Mouse (Mus musculus): ENCODE measurements at regions not wholly inside any gene's neighbourhood (a gene's known extent, or its start where the extent isn't known, plus 50 kb on each side); places are given as distances from the start of the nearest gene placed in this dataset.

DNA sequence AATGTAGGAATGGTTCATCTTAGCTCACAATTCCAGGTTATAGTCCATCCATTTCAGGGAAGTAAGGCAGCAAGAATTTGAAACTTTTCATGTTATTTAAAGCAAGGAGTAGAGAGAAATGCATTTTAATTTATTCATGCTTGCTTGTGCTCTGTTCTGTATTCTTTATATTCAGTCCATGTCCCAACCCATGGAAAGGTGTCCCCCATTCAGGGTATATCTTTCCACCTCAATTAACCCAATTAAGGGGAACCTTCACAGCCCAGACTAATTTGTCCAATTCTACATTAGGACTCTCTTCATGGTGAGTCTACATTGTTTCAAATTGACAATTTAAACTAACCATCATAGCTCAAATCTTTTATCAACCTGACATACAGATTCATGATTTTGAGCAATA, 580.2 kb downstream of the Cenpc1 start:
- DNase-seq (ENCODE audit: low read depth, low spot score) = no peak
- TF ChIP-seq ZC3H11A (IDR thresholded peaks at IDR 0.05; ENCODE audit: borderline replicate concordance, low read depth, low read length) = no peak
- no peak for TF ChIP-seq MAFK (IDR thresholded peaks at IDR 0.05; ENCODE audit: insufficient read depth, low read depth, low read length)
- TF ChIP-seq ZNF384 (IDR thresholded peaks at IDR 0.05; ENCODE audit: low read depth, low read length) = no peak
- TF ChIP-seq CHD2 (IDR thresholded peaks at IDR 0.05; ENCODE audit: low read depth, low read length) = no peak
- no peak for TF ChIP-seq HCFC1 (IDR thresholded peaks at IDR 0.05; ENCODE audit: borderline replicate concordance, insufficient read depth, low read length)
- H3K27ac ChIP-seq (ENCODE audit: insufficient read depth, low read depth, low read length, poor library complexity, severe bottlenecking) = no peak overlapping the region
- H3K9me3 ChIP-seq (ENCODE audit: control insufficient read depth, insufficient read depth, low read depth, low read length) = 0 out of 2 replicates have a peak, but pooled peaks cover 3% of the 10 kb centered on the region
- in situ Hi-C loops (cut with MboI; ENCODE audit: low sequenced_read_pairs in 2 of 2, unreplicated experiment in 2 of 2) = no loop called here
- H3K9ac ChIP-seq (ENCODE audit: insufficient read depth, low read depth, low read length, poor library complexity, severe bottlenecking) = no peak overlapping the region
- no peak overlapping the region for H3K4me3 ChIP-seq (ENCODE audit: insufficient read depth in 1 of 2, low read depth in 1 of 2, low read length in 2 of 2, poor library complexity in 1 of 2, severe bottlenecking in 1 of 2)
- no peaks in the 10 kb centered on the region for H3K36me3 ChIP-seq (ENCODE audit: control insufficient read depth, insufficient read depth, low read length, poor library complexity, severe bottlenecking)
- H3K4me1 ChIP-seq (ENCODE audit: control insufficient read depth in 2 of 2, insufficient read depth in 2 of 2, low read length in 2 of 2, poor library complexity in 1 of 2) = no peaks in the 10 kb centered on the region

DNA sequence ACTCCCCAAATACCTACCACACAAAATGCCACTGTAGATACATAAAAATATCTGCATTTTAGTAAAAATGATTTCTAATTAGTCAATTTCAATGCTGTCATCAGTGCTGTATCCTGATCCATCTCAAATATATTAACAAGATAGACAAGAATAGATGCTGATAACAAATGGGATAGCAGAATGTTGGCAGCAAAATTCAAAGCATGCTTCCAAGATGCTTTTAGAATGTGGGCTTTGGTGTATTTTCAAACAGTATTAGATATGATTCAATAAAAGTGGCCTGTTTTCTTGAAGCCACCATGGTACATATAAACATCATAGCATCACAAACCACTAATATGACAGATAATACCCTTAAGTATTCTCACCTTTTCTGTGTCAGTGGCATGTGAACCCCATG, 597.6 kb downstream of the Cenpc1 start:
- Histone ChIP-seq H3K9ac (ENCODE audit: insufficient read depth, low read depth, low read length, poor library complexity, severe bottlenecking) (no peak overlapping the region), H3K9me3 (ENCODE audit: control insufficient read depth, insufficient read depth, low read depth, low read length) (no peaks in the 10 kb centered on the region), H3K4me3 (ENCODE audit: insufficient read depth in 1 of 2, low read depth in 1 of 2, low read length in 2 of 2, poor library complexity in 1 of 2, severe bottlenecking in 1 of 2) (no peak overlapping the region), H3K4me1 (ENCODE audit: control insufficient read depth in 2 of 2, insufficient read depth in 2 of 2, low read length in 2 of 2, poor library complexity in 1 of 2) (no peaks in the 10 kb centered on the region), H3K27ac (ENCODE audit: insufficient read depth, low read depth, low read length, poor library complexity, severe bottlenecking) (no peak overlapping the region), H3K36me3 (ENCODE audit: control insufficient read depth, insufficient read depth, low read length, poor library complexity, severe bottlenecking) (no peaks in the 10 kb centered on the region)
- TF ChIP-seq ZC3H11A (IDR thresholded peaks at IDR 0.05; ENCODE audit: borderline replicate concordance, low read depth, low read length) (no peak), MAFK (IDR thresholded peaks at IDR 0.05; ENCODE audit: insufficient read depth, low read depth, low read length) (no peak), HCFC1 (IDR thresholded peaks at IDR 0.05; ENCODE audit: borderline replicate concordance, insufficient read depth, low read length) (no peak), ZNF384 (IDR thresholded peaks at IDR 0.05; ENCODE audit: low read depth, low read length) (no peak), CHD2 (IDR thresholded peaks at IDR 0.05; ENCODE audit: low read depth, low read length) (no peak)
- in situ Hi-C loops (cut with MboI; ENCODE audit: low sequenced_read_pairs in 2 of 2, unreplicated experiment in 2 of 2) = no loop called here
- no peak for DNase-seq (ENCODE audit: low read depth, low spot score)

DNA sequence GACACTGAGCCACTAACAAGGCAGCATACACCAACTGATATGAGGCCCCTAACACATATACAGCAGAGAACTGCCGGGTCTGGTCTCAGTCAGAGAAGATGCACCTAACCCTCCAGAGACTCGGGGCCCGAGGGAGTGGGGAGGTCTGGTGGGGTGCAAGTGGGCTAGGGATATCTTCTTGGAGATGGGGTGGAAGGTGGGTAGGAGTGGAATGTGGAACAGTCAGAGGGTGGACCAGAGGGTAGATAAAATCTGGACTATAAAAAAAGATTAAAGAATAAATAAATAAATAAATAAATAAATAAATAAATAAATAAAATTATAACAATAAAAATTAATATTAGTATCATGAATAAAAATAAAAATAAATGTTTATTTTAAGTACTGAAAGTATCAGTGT, 598.2 kb downstream of the Cenpc1 start:
- Histone ChIP-seq H3K27ac (ENCODE audit: insufficient read depth, low read depth, low read length, poor library complexity, severe bottlenecking) (no peak overlapping the region), H3K9ac (ENCODE audit: insufficient read depth, low read depth, low read length, poor library complexity, severe bottlenecking) (no peak overlapping the region), H3K9me3 (ENCODE audit: control insufficient read depth, insufficient read depth, low read depth, low read length) (no peaks in the 10 kb centered on the region), H3K4me3 (ENCODE audit: insufficient read depth in 1 of 2, low read depth in 1 of 2, low read length in 2 of 2, poor library complexity in 1 of 2, severe bottlenecking in 1 of 2) (no peak overlapping the region), H3K36me3 (ENCODE audit: control insufficient read depth, insufficient read depth, low read length, poor library complexity, severe bottlenecking) (no peaks in the 10 kb centered on the region), H3K4me1 (ENCODE audit: control insufficient read depth in 2 of 2, insufficient read depth in 2 of 2, low read length in 2 of 2, poor library complexity in 1 of 2) (no peaks in the 10 kb centered on the region)
- TF ChIP-seq ZNF384 (IDR thresholded peaks at IDR 0.05; ENCODE audit: low read depth, low read length) (no peak), HCFC1 (IDR thresholded peaks at IDR 0.05; ENCODE audit: borderline replicate concordance, insufficient read depth, low read length) (no peak), ZC3H11A (IDR thresholded peaks at IDR 0.05; ENCODE audit: borderline replicate concordance, low read depth, low read length) (no peak), MAFK (IDR thresholded peaks at IDR 0.05; ENCODE audit: insufficient read depth, low read depth, low read length) (no peak), CHD2 (IDR thresholded peaks at IDR 0.05; ENCODE audit: low read depth, low read length) (no peak)
- in situ Hi-C loops (cut with MboI; ENCODE audit: low sequenced_read_pairs in 2 of 2, unreplicated experiment in 2 of 2) = no loop called here
- no peak for DNase-seq (ENCODE audit: low read depth, low spot score)
